Mouse (Mus musculus) midbrain, embryonic 13.5 days (tissue): ENCODE measurements at regions not wholly inside any gene's neighbourhood (a gene's known extent, or its start where the extent isn't known, plus 50 kb on each side); places are given as distances from the start of the nearest gene placed in this dataset.

ENCODE experiments used
- ATAC-seq: fragments of 200-750 bp; cut with Nextera tagmentation; 2 replicates; pipeline ENCODE4 v1.8.0; 2017; ENCODE audit warnings: mild to moderate bottlenecking, moderate TSS enrichment, moderate library complexity
- H3K27ac ChIP-seq: fragments of 300-500 bp; sonication (generic); 2 replicates; pipeline ENCODE4 v1.5.1; 2015; ENCODE audit warnings: inconsistent platforms, mild to moderate bottlenecking, moderate library complexity
- H3K27me3 ChIP-seq: fragments of 300-500 bp; sonication (generic); 2 replicates; pipeline ENCODE4 v1.6.1; 2015; ENCODE audit warnings: mild to moderate bottlenecking, inconsistent platforms
- H3K36me3 ChIP-seq: fragments of 300-500 bp; sonication (generic); 2 replicates; pipeline ENCODE4 v1.6.1; 2015; ENCODE audit warnings: mild to moderate bottlenecking, inconsistent platforms
- H3K4me1 ChIP-seq: fragments of 300-500 bp; sonication (generic); replicated peaks from 2 replicates; pipeline ENCODE4 v1.6.1; 2015; ENCODE audit warnings: inconsistent platforms
- H3K4me2 ChIP-seq: fragments of 300-500 bp; sonication (generic); replicated peaks from 2 replicates; pipeline ENCODE4 v1.6.1; 2015; ENCODE audit warnings: moderate library complexity, mild to moderate bottlenecking, inconsistent platforms
- H3K4me3 ChIP-seq: fragments of 300-500 bp; sonication (generic); replicated peaks from 2 replicates; pipeline ENCODE4 v1.5.1; 2015; ENCODE audit warnings: mild to moderate bottlenecking, inconsistent platforms
- H3K9ac ChIP-seq: fragments of 300-500 bp; sonication (generic); replicated peaks from 2 replicates; pipeline ENCODE4 v1.6.1; 2015; ENCODE audit warnings: mild to moderate bottlenecking, inconsistent platforms
- H3K9me3 ChIP-seq: fragments of 300-500 bp; sonication (generic); 2 replicates; pipeline ENCODE4 v1.6.1; 2016; ENCODE audit warnings: mild to moderate bottlenecking, inconsistent platforms
- WGBS: fragments of 180-500 bp; shearing (Covaris S2); methylation state at CpG from one replicate; pipeline ENCODE4 v1.1.7; 2015; 5-methylcytosine and 5-hydroxymethylcytosine counted together

DNA sequence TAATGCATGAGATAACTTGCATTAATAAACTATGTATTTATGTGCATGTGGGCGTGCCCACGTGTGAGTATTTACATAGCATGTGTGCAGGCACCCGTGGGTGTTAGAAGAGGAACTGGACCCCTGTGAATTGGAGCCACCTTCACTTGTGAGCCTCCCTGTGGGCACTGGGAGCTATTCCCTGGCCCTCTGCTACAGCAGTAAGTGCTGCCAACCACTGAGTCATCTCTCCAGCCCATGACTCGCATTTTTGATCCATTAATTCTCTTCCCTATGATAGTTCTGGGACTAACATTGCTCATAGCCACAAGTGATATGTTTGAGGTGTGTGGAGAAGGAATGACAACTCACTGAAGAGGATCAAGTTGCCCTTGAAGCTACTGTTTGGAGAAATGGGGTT is 87.6 kb upstream of the Rbms3 start:
- ATAC-seq, result no peak
- Histone ChIP-seq H3K27ac (no peak overlapping the region), H3K36me3 (no peaks in the 10 kb centered on the region), H3K4me2 (no peak overlapping the region), H3K4me3 (no peak overlapping the region), H3K27me3 (no peaks in the 10 kb centered on the region), H3K9ac (no peak overlapping the region), H3K9me3 (no peaks in the 10 kb centered on the region), H3K4me1 (no peaks in the 10 kb centered on the region)
- 88% methylated on average over 4 of the region's 4 CpGs for WGBS

DNA sequence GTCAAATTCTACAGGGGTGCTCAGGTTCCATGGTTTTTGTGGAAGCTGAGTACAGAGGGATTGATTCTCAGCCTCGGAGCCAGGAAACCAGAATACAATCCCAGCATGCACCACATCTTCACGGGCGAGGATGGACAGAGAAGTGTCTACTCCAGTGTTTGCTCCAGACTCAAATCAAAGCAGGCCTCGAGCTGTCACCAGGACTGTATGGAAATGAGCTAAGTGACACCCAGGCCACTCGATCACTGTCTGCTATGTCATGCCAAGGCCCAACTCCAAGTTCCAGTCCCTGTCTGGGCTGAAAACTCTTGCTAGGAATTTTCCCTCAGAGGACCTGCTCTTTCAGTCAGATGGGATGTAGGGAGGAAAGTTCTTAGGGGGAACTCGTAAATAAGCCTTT is 86.8 kb upstream of the Rbms3 start:
- Histone ChIP-seq H3K36me3 (no peaks in the 10 kb centered on the region), H3K27me3 (no peaks in the 10 kb centered on the region), H3K4me1 (no peaks in the 10 kb centered on the region), H3K27ac (no peak overlapping the region), H3K4me2 (no peak overlapping the region), H3K9ac (no peak overlapping the region), H3K4me3 (no peak overlapping the region), H3K9me3 (no peaks in the 10 kb centered on the region)
- 85% methylated on average over 6 of the region's 6 CpGs for WGBS
- ATAC-seq, result no peak

DNA sequence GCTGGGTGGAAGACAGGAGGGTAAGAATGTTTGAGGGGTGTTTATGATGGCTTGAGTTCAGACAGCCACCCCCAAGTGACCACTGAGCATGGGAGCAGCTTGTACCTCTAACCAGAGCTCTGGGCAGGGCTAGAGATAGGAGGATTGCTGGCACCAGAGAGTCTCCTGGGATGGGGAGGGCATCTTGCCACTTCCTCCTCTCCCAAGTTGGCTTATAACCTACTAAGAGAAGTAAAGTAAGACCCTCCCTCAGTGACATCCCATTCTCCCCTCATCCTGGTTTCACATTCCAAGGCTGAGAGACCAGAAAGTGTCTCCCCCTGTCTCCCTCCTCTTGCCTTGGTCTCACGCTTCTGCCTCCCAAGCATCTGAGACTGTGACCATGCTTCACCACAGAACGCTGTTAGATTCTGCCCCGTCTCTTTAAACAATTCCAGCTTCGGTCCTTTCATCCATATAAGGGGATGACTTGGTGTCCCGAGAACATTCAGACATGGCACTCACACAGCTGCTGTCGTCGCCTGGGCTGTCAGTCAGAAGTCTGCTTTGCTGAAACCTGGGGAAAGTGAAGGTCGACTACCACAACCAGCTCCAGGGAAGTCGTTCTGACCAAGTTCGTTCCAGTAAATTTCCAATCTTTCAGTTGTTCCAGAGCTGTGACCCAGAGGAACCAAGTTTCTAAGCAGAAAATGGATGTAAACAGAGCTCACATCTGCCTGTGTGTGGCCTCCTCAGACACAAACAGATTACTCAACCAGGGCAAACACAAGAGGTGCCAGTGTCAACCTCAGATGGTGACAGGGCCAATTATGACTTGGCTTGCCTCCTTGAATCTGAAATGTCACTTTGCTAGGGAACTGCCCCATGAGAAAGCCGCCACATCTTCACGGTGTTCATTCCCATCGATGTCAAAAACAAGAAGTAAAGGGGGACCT is 85.3 kb upstream of the Rbms3 start:
- no peak overlapping the region for H3K27ac ChIP-seq
- H3K4me3 ChIP-seq, result no peak overlapping the region
- no peaks in the 10 kb centered on the region for H3K27me3 ChIP-seq
- ATAC-seq, result no peak
- no peak overlapping the region for H3K9ac ChIP-seq
- H3K9me3 ChIP-seq, result no peaks in the 10 kb centered on the region
- H3K36me3 ChIP-seq, result no peaks in the 10 kb centered on the region
- 87% methylated on average over 13 of the region's 13 CpGs for WGBS
- H3K4me2 ChIP-seq, result no peak overlapping the region
- no peaks in the 10 kb centered on the region for H3K4me1 ChIP-seq

DNA sequence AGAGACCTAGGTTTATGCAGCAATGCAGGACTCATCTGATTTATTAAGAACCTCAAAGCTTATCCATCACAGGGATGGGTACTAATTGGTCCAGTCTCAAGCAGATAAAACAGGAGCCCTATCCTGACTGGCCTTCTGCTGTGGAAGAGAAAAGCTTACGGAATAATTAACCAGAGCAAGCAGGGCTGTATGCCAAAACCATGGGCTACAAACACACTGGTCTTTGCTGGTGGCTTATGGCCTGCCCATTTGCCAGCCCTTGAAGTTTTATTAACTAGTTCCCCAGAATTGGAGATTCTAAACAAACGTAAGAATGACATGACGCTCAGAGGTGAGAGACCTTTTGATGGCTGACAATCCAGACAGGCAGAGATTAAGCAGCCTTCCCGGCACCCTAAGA is 83.4 kb upstream of the Rbms3 start:
- Histone ChIP-seq H3K4me3 (no peak overlapping the region), H3K36me3 (no peaks in the 10 kb centered on the region), H3K4me2 (no peak overlapping the region), H3K27me3 (no peaks in the 10 kb centered on the region), H3K9me3 (no peaks in the 10 kb centered on the region), H3K4me1 (no peaks in the 10 kb centered on the region), H3K9ac (no peak overlapping the region), H3K27ac (no peak overlapping the region)
- 83% methylated on average over 4 of the region's 4 CpGs for WGBS
- ATAC-seq, result no peak

DNA sequence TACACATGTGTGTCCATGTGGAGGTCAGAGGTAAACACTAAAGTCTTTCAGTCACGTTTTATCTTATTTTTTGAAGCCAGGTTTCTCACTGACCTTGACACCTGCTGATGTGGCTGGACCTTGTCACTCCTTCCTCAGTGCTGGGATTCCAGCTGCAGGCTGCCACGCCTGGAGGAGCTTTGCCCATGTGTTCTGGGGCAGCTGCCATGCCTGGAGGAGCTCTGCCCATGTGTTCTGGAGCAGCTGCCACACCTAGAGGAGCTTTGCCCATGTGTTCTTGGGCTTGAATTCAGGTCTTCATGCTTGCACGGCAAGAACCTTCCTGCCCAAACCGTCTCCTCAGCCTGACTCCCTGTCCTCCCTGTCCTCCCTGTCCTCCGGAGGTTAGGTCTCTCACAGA is 82.1 kb upstream of the Rbms3 start:
- 90% methylated on average over 5 of the region's 5 CpGs for WGBS
- no peak for ATAC-seq
- Histone ChIP-seq H3K4me3 (no peak overlapping the region), H3K4me2 (no peak overlapping the region), H3K4me1 (no peaks in the 10 kb centered on the region), H3K9me3 (no peaks in the 10 kb centered on the region), H3K27me3 (no peaks in the 10 kb centered on the region), H3K36me3 (no peaks in the 10 kb centered on the region), H3K27ac (no peak overlapping the region), H3K9ac (no peak overlapping the region)

DNA sequence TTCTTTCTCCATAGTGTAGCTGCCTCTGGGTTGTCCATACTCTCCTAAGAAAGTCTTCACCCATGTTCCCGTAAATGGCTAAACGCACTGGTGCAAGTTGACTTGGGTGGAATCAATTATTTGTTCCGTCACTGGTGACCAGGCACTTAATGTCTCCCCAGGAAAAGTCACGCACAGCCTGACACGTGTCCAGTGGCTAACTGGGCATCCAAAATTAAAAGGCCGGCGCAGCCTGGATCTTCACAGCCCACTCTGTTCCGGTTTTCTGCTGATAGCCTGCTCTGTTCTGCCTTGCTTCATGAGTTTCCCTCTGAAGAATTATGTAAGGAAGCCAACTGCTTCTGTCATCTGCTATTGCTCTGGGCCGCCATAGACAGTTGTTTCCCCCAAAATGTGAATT is 81.3 kb upstream of the Rbms3 start:
- WGBS, result 95% methylated on average over 9 of the region's 9 CpGs

DNA sequence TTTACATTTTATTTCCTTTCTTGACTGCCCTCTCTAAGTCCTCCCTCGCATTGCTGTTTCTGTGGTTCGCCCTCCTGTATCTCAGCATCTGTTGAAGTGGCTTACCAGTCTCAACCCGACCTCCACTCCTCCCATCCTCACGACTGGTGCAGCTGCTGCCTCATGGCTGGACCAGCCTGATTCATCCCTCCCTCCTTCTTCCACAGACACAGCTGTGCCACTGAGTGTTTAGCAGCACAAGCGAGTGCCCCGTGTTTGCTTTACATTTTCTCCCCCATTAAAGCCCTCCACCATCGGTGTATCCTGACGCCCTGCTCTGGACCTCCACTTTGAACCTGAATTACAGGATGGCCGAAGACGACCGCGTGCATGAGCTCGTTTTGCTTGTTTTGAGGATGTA is 80.0 kb upstream of the Rbms3 start:
- no peaks in the 10 kb centered on the region for H3K27me3 ChIP-seq
- no peak overlapping the region for H3K4me2 ChIP-seq
- ATAC-seq, result no peak
- no peak overlapping the region for H3K4me3 ChIP-seq
- no peak overlapping the region for H3K27ac ChIP-seq
- H3K9ac ChIP-seq, result no peak overlapping the region
- 86% methylated on average over 13 of the region's 13 CpGs for WGBS
- H3K9me3 ChIP-seq, result no peaks in the 10 kb centered on the region
- no peaks in the 10 kb centered on the region for H3K4me1 ChIP-seq
- H3K36me3 ChIP-seq, result no peaks in the 10 kb centered on the region

More for the DNA sequence above, 81.3 kb upstream of the Rbms3 start:
- Histone ChIP-seq H3K4me2 (no peak overlapping the region), H3K4me3 (no peak overlapping the region), H3K27ac (no peak overlapping the region), H3K9me3 (no peaks in the 10 kb centered on the region), H3K36me3 (no peaks in the 10 kb centered on the region), H3K27me3 (no peaks in the 10 kb centered on the region), H3K9ac (no peak overlapping the region), H3K4me1 (no peaks in the 10 kb centered on the region)
- no peak for ATAC-seq

DNA sequence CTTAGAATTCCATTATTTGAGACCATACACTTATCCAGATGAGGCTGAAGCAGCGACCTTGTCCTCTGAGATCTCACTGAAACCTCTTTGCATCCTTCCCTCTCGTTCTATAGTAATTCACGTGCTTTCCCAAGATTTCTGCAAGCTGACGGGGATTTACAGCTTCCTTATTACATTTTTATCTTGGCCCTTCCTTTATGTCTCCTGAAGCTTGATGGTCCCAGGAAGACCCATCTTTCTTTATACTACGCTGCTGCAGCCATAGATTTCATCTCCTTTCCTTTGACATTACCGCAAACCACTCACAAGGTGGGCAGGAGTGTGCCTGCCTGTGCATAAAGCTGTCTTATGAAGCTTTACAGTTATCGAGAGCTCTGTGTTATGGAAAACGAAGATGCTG is 63.3 kb upstream of the Rbms3 start:
- Histone ChIP-seq H3K27me3 (no peaks in the 10 kb centered on the region), H3K9ac (no peak overlapping the region), H3K4me3 (no peak overlapping the region), H3K4me1 (no peaks in the 10 kb centered on the region), H3K9me3 (no peaks in the 10 kb centered on the region), H3K36me3 (no peaks in the 10 kb centered on the region), H3K4me2 (no peak overlapping the region), H3K27ac (no peak overlapping the region)
- WGBS, result 86% methylated on average over 8 of the region's 8 CpGs
- no peak for ATAC-seq

DNA sequence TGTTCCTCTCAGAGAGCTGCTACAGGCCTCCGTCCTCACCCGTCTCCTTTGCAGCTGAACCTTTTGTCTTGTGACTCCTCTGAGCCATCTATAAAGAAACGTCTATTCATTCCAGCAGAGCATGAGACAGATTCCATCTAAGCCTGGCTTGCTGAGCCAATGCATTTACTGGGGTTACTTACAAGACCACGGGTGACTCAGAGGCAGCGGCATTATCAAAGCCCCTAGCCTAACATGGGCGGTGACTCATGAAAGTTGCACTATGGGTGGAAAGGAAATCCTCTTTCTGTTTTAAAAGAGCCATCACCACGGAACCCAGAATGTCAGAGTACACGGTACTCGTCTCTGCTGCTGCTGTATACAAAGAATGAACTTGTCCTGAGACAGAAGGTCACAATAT is 62.8 kb upstream of the Rbms3 start:
- Histone ChIP-seq H3K4me1 (no peaks in the 10 kb centered on the region), H3K9me3 (no peaks in the 10 kb centered on the region), H3K9ac (no peak overlapping the region), H3K27ac (no peak overlapping the region), H3K4me3 (no peak overlapping the region), H3K4me2 (no peak overlapping the region), H3K36me3 (no peaks in the 10 kb centered on the region), H3K27me3 (no peaks in the 10 kb centered on the region)
- ATAC-seq, result no peak
- 30% methylated on average over 9 of the region's 9 CpGs for WGBS

DNA sequence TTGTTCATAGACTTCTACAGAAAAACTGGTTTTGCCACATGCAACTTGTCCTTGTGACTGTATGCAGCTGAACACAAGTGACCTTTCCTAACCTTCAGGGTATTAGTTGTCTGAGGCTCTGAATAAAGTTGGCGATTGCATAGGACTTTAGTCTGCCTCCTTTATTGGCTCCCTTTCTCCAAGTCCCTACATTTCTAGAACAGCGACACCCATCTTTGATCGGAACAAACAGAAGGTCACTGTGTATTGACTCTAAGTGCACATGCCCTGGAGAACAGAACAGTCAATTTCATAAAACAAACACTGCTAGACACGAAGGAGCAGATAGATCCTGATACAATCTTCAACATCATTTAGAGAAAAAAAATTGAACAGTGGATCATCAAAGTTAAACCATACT is 60.2 kb upstream of the Rbms3 start:
- Histone ChIP-seq H3K36me3 (no peaks in the 10 kb centered on the region), H3K4me1 (no peaks in the 10 kb centered on the region), H3K9me3 (no peaks in the 10 kb centered on the region), H3K4me3 (no peak overlapping the region), H3K9ac (no peak overlapping the region), H3K4me2 (no peak overlapping the region), H3K27ac (no peak overlapping the region), H3K27me3 (no peaks in the 10 kb centered on the region)
- WGBS, result 80% methylated on average over 4 of the region's 4 CpGs
- ATAC-seq, result no peak
